Mouse (Mus musculus): ENCODE data around the gene Fbxo31.

GRCm38 (mm10) chr8:121603801-121604200 lies 25.2 kb upstream of the Fbxo31 start:
- TF ChIP-seq CTCF (conservative IDR thresholded peaks at IDR 0.05; ENCODE audit: insufficient read depth, insufficient read length, low read depth, low read length) (no peak), POLR2A (IDR thresholded peaks at IDR 0.05; ENCODE audit: low read depth, low read length) (no peak)
